Mouse (Mus musculus): ENCODE measurements around the gene Synj2. TPM values are rescaled to one million over a fixed set of nuclear protein-coding genes. Genes with fewer than 3 reads are reported as not detected.

Synj2 gene
- total and polyA plus RNA-seq, 2 experiments from 2014 or later: 4.8 to 15.9 TPM

DNA sequence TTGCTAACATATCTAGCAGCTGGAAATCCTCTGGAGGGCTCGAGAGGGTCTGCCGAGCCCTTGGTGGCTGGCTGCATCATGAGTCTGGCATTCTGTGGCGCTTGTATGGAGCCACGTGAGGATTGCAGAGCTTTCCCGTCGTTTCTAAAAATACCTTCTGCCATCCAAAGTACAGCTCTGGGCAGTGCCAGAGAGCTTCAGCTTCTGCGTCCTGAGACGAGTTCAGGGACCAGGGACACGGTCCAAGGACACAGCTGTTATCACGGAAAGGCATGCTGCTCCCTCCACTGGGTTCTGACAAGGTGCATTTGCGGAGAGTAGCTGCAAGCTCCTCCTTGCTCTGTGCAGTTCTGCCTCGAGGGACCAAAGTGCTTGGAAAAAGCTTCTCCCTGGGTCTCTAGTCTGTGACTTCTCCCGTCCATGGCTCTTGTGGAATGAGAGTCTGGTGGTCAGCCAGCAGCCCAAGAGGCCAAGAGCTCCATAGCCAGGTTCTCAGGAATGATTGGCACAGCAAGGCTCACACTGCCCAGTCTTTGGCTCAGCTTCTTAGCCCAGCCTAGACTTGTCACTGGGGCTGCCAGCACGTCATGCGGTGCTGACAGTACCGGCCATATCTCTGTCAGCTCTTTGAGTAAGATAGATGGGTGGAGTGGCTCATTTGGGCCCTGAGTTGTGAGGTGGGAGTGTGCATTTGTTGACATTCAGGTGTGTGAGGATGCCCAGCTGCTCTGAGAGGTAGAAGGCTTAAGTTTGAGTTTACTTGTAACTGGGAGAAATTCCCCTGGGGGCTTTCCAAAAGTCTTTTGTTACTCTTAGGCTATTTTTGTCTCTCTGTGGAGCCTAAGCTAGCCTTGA, 56.5 kb downstream of the Synj2 start:
- Histone ChIP-seq H3K4me1 (ENCODE audit: control insufficient read depth, insufficient read depth) (peaks cover 67% of the 10 kb centered on the region), H3K9ac (replicated peaks; ENCODE audit: low read depth, low read length) (no peak overlapping the region), H3K4me3 (ENCODE audit: low read depth, low read length) (no peak overlapping the region), H3K36me3 (replicated peaks; ENCODE audit: control insufficient read depth, insufficient read depth, low read length) (no peaks in the 10 kb centered on the region), H3K4me2 (ENCODE audit: low read depth, low read length) (peak overlapping the region; percentile 33; the same call in 1 of the 2 replicates), H3K27ac (ENCODE audit: low read depth) (peak overlapping the region; percentile 97), H3K9me3 (replicated peaks; ENCODE audit: control insufficient read depth, low read length) (no peaks in the 10 kb centered on the region), H3K27me3 (ENCODE audit: control insufficient read depth, insufficient read depth, low read length) (no peaks in the 10 kb centered on the region)
- no peak; the same call in 1 of the 2 replicates for TF ChIP-seq CTCF (IDR thresholded peaks at IDR 0.05; ENCODE audit: low read depth)
- peak; percentile 89 for TF ChIP-seq EP300 (IDR thresholded peaks at IDR 0.05; ENCODE audit: low read depth)
- 21% methylated on average over 16 of the region's 16 CpGs for WGBS
- peak; percentile 93 for ATAC-seq (ENCODE audit: insufficient read depth, low read depth)
- DNase-seq (ENCODE audit: low spot score): peak; percentile 96

- H3K4me1 ChIP-seq (ENCODE audit: control insufficient read depth, insufficient read depth): peaks cover 64% of the 10 kb centered on the region
- peak overlapping the region; percentile 97 for H3K27ac ChIP-seq (ENCODE audit: low read depth)
- no peak overlapping the region for H3K9ac ChIP-seq (replicated peaks; ENCODE audit: low read depth, low read length)
- H3K27me3 ChIP-seq (ENCODE audit: control insufficient read depth, insufficient read depth, low read length): no peaks in the 10 kb centered on the region
- no peak for TF ChIP-seq EP300 (IDR thresholded peaks at IDR 0.05; ENCODE audit: low read depth)
- TF ChIP-seq CTCF (IDR thresholded peaks at IDR 0.05; ENCODE audit: low read depth): no peak
- 0 out of 2 replicates have a peak, but pooled peaks cover 2% of the 10 kb centered on the region for H3K36me3 ChIP-seq (replicated peaks; ENCODE audit: control insufficient read depth, insufficient read depth, low read length)
- ATAC-seq (ENCODE audit: insufficient read depth, low read depth) (no peak), DNase-seq (ENCODE audit: low spot score) (no peak)
- no peak overlapping the region for H3K4me3 ChIP-seq (ENCODE audit: low read depth, low read length)
- H3K9me3 ChIP-seq (replicated peaks; ENCODE audit: control insufficient read depth, low read length): no peaks in the 10 kb centered on the region
- no peak overlapping the region for H3K4me2 ChIP-seq (ENCODE audit: low read depth, low read length)
Observed at GRCm38 (mm10) chr17:5998235-5998500, 57.1 kb downstream of the Synj2 start.

DNA sequence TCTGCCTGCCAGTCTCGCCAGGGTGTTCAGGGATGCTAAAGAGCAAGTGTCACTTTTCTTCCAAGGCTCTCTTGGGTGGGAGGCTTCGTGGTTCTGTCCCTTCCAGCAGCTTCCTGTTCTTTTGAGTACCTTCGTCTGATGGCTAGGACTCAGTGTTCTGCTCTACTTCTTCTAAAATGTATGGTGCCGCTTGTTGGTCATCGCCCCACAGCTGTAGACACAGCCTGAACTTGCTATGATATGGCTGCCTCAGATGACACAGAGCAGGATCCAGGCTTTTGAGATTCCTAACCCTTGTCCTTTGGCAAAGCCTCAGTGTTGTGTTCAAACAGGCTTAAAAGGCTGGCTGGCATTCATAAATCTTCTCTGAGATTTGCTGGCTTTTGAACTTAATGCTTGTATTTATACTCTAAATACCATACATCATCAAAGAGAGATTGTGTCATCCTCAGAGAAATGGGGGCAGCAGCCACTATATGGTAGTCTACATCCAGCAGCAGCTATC, 58.0 kb downstream of the Synj2 start:
- Histone ChIP-seq H3K4me3 (ENCODE audit: low read depth, low read length) (no peak overlapping the region), H3K27me3 (ENCODE audit: control insufficient read depth, insufficient read depth, low read length) (no peaks in the 10 kb centered on the region), H3K4me1 (ENCODE audit: control insufficient read depth, insufficient read depth) (peaks cover 62% of the 10 kb centered on the region), H3K4me2 (ENCODE audit: low read depth, low read length) (no peak overlapping the region), H3K9me3 (replicated peaks; ENCODE audit: control insufficient read depth, low read length) (no peaks in the 10 kb centered on the region), H3K9ac (replicated peaks; ENCODE audit: low read depth, low read length) (no peak overlapping the region), H3K27ac (ENCODE audit: low read depth) (peak overlapping the region; percentile 97), H3K36me3 (replicated peaks; ENCODE audit: control insufficient read depth, insufficient read depth, low read length) (0 out of 2 replicates have a peak, but pooled peaks cover 6% of the 10 kb centered on the region)
- TF ChIP-seq EP300 (IDR thresholded peaks at IDR 0.05; ENCODE audit: low read depth): no peak
- TF ChIP-seq CTCF (IDR thresholded peaks at IDR 0.05; ENCODE audit: low read depth): no peak
- 48% methylated on average over 5 of the region's 5 CpGs for WGBS
- no peak for ATAC-seq (ENCODE audit: insufficient read depth, low read depth)
- DNase-seq (ENCODE audit: low spot score): no peak

DNA sequence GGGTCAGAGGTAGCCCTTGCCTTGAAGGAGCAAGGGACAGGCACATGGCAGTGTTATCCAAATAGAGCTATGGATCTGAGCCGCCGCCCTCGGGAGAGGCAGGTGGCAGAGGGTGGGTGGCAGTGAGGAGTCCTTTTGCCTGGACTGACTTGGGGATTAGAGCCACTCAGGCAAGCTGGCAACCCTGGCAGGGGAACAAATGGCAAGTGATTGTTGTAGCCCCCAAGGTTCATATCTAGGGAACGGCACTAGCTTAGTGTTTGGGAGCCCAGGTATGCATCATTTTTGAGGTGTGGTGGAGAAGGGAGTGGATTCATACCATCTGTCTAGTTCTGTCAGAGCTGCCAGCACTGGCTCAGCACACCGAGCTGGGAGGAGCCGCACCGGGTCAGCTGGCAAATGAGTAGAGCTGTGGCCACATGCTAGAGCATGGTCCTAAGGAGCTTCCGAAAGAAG, 59.8 kb downstream of the Synj2 start:
- no peak for TF ChIP-seq CTCF (IDR thresholded peaks at IDR 0.05; ENCODE audit: low read depth)
- no peak for TF ChIP-seq EP300 (IDR thresholded peaks at IDR 0.05; ENCODE audit: low read depth)
- Histone ChIP-seq H3K4me2 (ENCODE audit: low read depth, low read length) (no peak overlapping the region), H3K9me3 (replicated peaks; ENCODE audit: control insufficient read depth, low read length) (no peaks in the 10 kb centered on the region), H3K27ac (ENCODE audit: low read depth) (peak overlapping the region; percentile 14; the same call in 1 of the 2 replicates), H3K4me3 (ENCODE audit: low read depth, low read length) (no peak overlapping the region), H3K27me3 (ENCODE audit: control insufficient read depth, insufficient read depth, low read length) (no peaks in the 10 kb centered on the region), H3K36me3 (replicated peaks; ENCODE audit: control insufficient read depth, insufficient read depth, low read length) (0 out of 2 replicates have a peak, but pooled peaks cover 6% of the 10 kb centered on the region), H3K9ac (replicated peaks; ENCODE audit: low read depth, low read length) (no peak overlapping the region), H3K4me1 (ENCODE audit: control insufficient read depth, insufficient read depth) (peaks cover 63% of the 10 kb centered on the region)
- ATAC-seq (ENCODE audit: insufficient read depth, low read depth) (no peak), DNase-seq (ENCODE audit: low spot score) (no peak)
- WGBS: 67% methylated on average over 8 of the region's 8 CpGs

GRCm38 (mm10) chr17:6001389-6001788, 60.3 kb downstream of the Synj2 start:
- H3K9ac ChIP-seq (replicated peaks; ENCODE audit: low read depth, low read length): no peak overlapping the region
- peaks cover 63% of the 10 kb centered on the region for H3K4me1 ChIP-seq (ENCODE audit: control insufficient read depth, insufficient read depth)
- no peaks in the 10 kb centered on the region for H3K9me3 ChIP-seq (replicated peaks; ENCODE audit: control insufficient read depth, low read length)
- no peak for TF ChIP-seq CTCF (IDR thresholded peaks at IDR 0.05; ENCODE audit: low read depth)
- no peak for TF ChIP-seq EP300 (IDR thresholded peaks at IDR 0.05; ENCODE audit: low read depth)
- DNase-seq (ENCODE audit: low spot score): no peak
- 0 out of 2 replicates have a peak overlapping the region, but pooled peaks have one; percentile 14 for H3K27ac ChIP-seq (ENCODE audit: low read depth)
- 75% methylated on average over 6 of the region's 6 CpGs for WGBS
- ATAC-seq (ENCODE audit: insufficient read depth, low read depth): no peak
- no peak overlapping the region for H3K4me2 ChIP-seq (ENCODE audit: low read depth, low read length)
- no peak overlapping the region for H3K4me3 ChIP-seq (ENCODE audit: low read depth, low read length)
- H3K36me3 ChIP-seq (replicated peaks; ENCODE audit: control insufficient read depth, insufficient read depth, low read length): 0 out of 2 replicates have a peak, but pooled peaks cover 6% of the 10 kb centered on the region
- no peaks in the 10 kb centered on the region for H3K27me3 ChIP-seq (ENCODE audit: control insufficient read depth, insufficient read depth, low read length)
